Mouse (Mus musculus) hindbrain, embryonic 13.5 days (tissue): Measurements from ENCODE around the gene Il22ra2. TPM values are rescaled to one million over a fixed set of nuclear protein-coding genes. Genes with fewer than 3 reads are reported as not detected.
"Not testable (repeated sequence)": the region's sequence is repeated elsewhere in the genome, so short reads cannot be mapped to it uniquely, and the experiment has no call there.

Experiments
- ATAC-seq: fragments of 200-750 bp; cut with Nextera tagmentation; 2 replicates; pipeline ENCODE4 v1.8.0; 2017; ENCODE audit warnings: moderate TSS enrichment; ENCODE audit not compliant: low FRiP score
- H3K27ac ChIP-seq: fragments of 300-500 bp; sonication (generic); 2 replicates; pipeline ENCODE4 v1.5.1; 2015; ENCODE audit warnings: inconsistent platforms, mild to moderate bottlenecking, moderate library complexity
- H3K27me3 ChIP-seq: fragments of 300-500 bp; sonication (generic); 2 replicates; pipeline ENCODE4 v1.6.1; 2015; ENCODE audit warnings: mild to moderate bottlenecking, inconsistent platforms
- H3K36me3 ChIP-seq: fragments of 300-500 bp; sonication (generic); 2 replicates; pipeline ENCODE4 v1.6.1; 2015; ENCODE audit warnings: mild to moderate bottlenecking, inconsistent platforms
- H3K4me1 ChIP-seq: fragments of 300-500 bp; sonication (generic); replicated peaks from 2 replicates; pipeline ENCODE4 v1.6.1; 2015; ENCODE audit warnings: inconsistent platforms
- H3K4me2 ChIP-seq: fragments of 300-500 bp; sonication (generic); 2 replicates; pipeline ENCODE4 v1.6.1; 2015; ENCODE audit warnings: inconsistent platforms, mild to moderate bottlenecking, moderate library complexity
- H3K4me3 ChIP-seq: fragments of 300-500 bp; sonication (generic); 2 replicates; pipeline ENCODE4 v1.5.1; 2015; ENCODE audit warnings: mild to moderate bottlenecking, inconsistent platforms
- H3K9ac ChIP-seq: fragments of 300-500 bp; sonication (generic); 2 replicates; pipeline ENCODE4 v1.6.1; 2015; ENCODE audit warnings: mild to moderate bottlenecking, inconsistent platforms
- H3K9me3 ChIP-seq: fragments of 300-500 bp; sonication (generic); 2 replicates; pipeline ENCODE4 v1.6.1; 2016; ENCODE audit warnings: inconsistent platforms
- WGBS: fragments of 180-500 bp; shearing (Covaris S2); methylation state at CpG from one replicate; pipeline ENCODE4 v1.1.7; 2015; 5-methylcytosine and 5-hydroxymethylcytosine counted together
- polyA plus RNA-seq: library from polyadenylated mRNA; unstranded; fragments of >200 nt; fragmentation: Nextera tagmentation; extraction: Ambion mirVana; gene quantifications from 2 replicates; pipeline ENCODE4 v1.2.1, GENCODE M21; 2015

Il22ra2 gene
- polyA plus RNA-seq, 1 experiment from 2014 or later, result not detected

DNA sequence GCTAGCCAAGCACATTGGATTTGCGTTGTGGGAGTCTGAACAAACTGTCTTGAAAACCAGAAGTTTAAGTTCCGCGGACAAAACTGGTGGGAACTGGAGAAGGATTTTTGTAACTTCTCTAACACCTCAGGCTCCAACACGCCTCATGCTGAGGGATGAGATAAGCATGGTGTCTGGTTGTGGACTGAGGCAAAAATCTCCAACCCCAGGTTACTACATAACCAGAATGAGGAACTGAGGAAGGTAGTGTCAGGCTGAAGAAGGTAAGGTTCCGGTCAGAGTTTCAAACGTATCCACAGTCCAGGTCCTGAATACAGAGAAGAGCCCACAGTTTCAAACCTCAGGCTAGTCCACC, 30.5 kb upstream of the Il22ra2 start:
- Histone ChIP-seq H3K36me3 (no peaks in the 10 kb centered on the region), H3K9ac (no peak overlapping the region), H3K4me1 (peaks cover 12% of the 10 kb centered on the region), H3K27me3 (peaks cover 7% of the 10 kb centered on the region; the same call in 1 of the 2 replicates), H3K4me3 (peak overlapping the region; percentile 72), H3K9me3 (no peaks in the 10 kb centered on the region), H3K4me2 (peak overlapping the region; percentile 84), H3K27ac (no peak overlapping the region)
- WGBS, result 35% methylated on average over 6 of the region's 6 CpGs
- no peak for ATAC-seq

DNA sequence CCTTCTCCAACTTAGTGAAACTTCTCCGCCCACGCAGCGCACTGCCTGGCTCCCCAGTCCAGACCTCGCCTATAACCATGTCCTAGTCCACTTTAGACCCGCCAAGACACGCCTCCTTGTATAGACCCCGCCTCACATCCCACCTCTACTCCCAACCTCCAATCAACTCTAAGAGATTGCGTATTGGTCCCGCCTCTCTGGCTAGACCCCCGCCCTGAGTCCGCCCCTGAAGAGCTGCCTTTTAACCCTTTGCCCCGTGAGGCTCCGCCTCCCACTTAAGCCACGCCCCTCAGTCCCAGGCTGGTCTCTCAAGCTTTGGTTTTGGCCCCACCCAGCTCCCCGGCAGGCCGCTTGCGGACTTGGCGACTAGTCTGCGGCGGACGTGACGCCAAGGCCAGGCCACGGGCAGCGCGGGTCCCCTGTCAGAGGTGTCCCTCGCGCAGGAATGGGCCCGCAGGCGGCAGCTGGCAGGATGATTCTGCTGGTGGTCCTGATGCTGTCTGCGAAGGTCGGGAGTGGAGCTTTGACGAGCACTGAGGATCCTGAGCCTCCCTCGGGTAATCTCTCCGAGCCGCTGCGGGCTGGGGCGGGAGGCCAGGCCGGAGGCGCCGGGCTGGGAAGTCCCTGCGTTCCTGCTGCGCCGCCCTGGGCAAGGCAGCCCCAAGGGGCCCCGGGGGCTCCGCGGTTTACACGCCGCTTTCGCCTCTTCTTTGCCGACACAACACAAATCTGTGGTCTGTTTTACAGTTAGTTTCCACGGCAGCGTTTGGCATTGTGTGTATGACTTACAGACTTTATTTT, 30.0 kb upstream of the Il22ra2 start, which contains the start of gene Ifngr1:
Gene Ifngr1 (plus strand): TSS at position 309 of the 801 bp plus-strand sequence.
- peak; percentile 100 for ATAC-seq
- Histone ChIP-seq H3K4me2 (peak within 1 kb of the TSS; percentile 84), H3K9me3 (no peaks in the 10 kb centered on the region), H3K36me3 (no peaks in the 10 kb centered on the region), H3K4me1 (peaks cover 12% of the 10 kb centered on the region), H3K4me3 (peak within 1 kb of the TSS; percentile 72), H3K27ac (peak within 1 kb of the TSS; percentile 76), H3K9ac (peak within 1 kb of the TSS; percentile 84), H3K27me3 (peaks cover 7% of the 10 kb centered on the region; the same call in 1 of the 2 replicates)
- WGBS, result under 1% methylated on average over 52 of the region's 52 CpGs

DNA sequence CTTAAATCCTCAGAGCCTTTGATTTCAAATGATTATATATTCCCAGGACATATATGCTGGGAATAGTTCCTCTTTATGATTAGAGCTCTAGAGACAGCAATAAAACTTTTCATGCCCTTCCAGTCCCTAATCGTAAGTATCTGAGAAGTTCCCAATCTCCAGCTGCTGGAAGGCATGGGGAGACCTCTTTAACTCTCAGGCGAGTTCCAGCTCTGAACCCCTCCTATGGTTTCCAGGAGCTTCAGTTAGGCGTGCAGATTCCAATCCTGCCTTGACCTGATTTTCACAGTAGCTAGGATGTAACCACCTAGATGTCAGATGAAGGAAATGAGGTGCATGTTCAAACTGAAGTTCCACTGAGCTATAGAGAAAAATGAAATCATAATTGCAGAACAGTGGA, 29.2 kb upstream of the Il22ra2 start:
- Histone ChIP-seq H3K27me3 (peaks cover 3% of the 10 kb centered on the region; the same call in 1 of the 2 replicates), H3K36me3 (no peaks in the 10 kb centered on the region), H3K4me3 (peak overlapping the region; percentile 72), H3K9me3 (no peaks in the 10 kb centered on the region), H3K4me2 (peak overlapping the region; percentile 84), H3K4me1 (peaks cover 12% of the 10 kb centered on the region), H3K27ac (no peak overlapping the region), H3K9ac (peak overlapping the region; percentile 84)
- no peak for ATAC-seq
- 17% methylated on average over 3 of the region's 3 CpGs for WGBS

DNA sequence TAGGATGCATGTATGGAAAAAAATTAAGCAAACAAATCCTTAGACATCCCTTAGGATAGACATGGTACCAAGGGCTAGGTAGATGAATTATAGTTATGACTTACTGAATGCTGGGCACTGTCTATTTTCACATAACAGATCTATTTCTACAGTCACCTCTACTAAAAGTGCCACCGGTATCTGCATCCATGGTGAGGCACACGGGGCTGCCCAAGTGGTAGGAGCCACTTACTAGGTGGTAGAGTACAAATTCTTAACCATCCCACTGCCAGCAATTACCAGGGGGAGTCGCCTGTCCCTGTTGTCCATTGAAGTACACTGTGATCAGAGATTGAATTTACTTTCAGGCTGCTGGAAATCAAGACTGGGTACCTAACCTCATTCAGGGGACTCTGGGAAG, 28.5 kb upstream of the Il22ra2 start:
- Histone ChIP-seq H3K9ac (no peak overlapping the region), H3K27me3 (peaks cover 3% of the 10 kb centered on the region; the same call in 1 of the 2 replicates), H3K9me3 (no peaks in the 10 kb centered on the region), H3K27ac (no peak overlapping the region), H3K4me1 (peaks cover 12% of the 10 kb centered on the region), H3K4me2 (no peak overlapping the region), H3K36me3 (no peaks in the 10 kb centered on the region), H3K4me3 (no peak overlapping the region)
- no peak for ATAC-seq
- 93% methylated on average over 3 of the region's 3 CpGs for WGBS

DNA sequence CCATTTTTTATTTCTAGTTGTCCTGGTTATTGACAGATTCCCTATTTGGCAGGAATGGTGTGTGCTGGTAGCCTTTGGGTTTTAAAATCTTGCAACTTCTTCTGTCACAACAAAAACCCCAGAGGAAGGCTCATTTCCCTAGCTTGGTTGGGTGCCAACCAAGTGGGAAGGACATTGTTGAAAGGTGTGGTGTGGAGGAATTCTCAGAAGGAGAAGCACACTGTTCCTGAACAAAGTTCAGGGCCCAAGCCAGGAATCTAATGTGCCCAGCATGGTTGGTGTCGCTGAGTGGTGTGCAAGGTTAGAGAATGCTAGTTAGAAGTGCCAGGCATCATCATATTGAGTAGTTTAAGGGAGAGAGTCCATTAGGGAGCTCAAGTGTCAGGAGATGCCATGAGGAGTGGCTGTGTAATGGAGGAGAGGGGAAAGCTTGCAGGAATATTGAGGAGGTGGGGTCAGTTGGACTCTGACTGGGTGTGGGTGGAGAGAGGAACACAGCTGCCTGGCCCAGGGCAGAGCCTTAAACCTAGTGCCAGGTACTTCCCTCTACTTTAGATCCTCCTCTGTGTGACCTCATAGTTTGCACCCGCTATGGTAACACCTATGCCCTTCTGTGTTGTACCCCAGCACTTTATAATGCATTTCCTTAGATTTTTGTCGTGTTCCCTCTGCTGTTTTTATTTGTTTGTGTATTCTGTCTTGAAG, 27.4 kb upstream of the Il22ra2 start:
- no peak for ATAC-seq
- WGBS, result 90% methylated on average over 3 of the region's 3 CpGs
- H3K4me2 ChIP-seq, result no peak overlapping the region
- no peak overlapping the region for H3K4me3 ChIP-seq
- H3K4me1 ChIP-seq, result peaks cover 12% of the 10 kb centered on the region
- peaks cover 3% of the 10 kb centered on the region; the same call in 1 of the 2 replicates for H3K27me3 ChIP-seq
- no peaks in the 10 kb centered on the region for H3K36me3 ChIP-seq
- no peaks in the 10 kb centered on the region for H3K9me3 ChIP-seq
- H3K27ac ChIP-seq, result no peak overlapping the region
- no peak overlapping the region; the same call in 1 of the 2 replicates for H3K9ac ChIP-seq

DNA sequence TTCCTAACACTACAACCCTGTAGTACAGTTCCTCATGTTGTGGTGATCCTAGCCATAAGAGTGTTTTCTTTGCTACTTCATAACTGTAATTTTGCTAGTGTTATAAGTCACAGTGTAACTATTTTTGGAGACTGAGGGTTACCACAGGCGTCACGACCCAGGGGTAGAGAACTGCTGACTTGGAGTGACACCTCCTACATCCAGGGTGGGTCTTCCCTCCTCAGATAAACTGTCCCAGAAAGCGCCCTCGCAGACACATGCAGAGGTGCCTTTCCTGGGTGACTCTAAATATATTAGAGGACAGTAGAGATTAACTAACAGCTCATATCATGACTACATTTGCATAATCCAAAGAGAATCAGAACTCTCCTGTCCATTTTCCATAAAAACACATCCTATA, 24.9 kb upstream of the Il22ra2 start:
- H3K9ac ChIP-seq, result no peak overlapping the region
- WGBS, result 85% methylated on average over 4 of the region's 4 CpGs
- 0 out of 2 replicates have a peak, but pooled peaks cover 3% of the 10 kb centered on the region for H3K27me3 ChIP-seq
- H3K4me3 ChIP-seq, result no peak overlapping the region
- no peak overlapping the region for H3K27ac ChIP-seq
- H3K4me2 ChIP-seq, result no peak overlapping the region
- ATAC-seq, result no peak
- no peaks in the 10 kb centered on the region for H3K9me3 ChIP-seq
- H3K4me1 ChIP-seq, result peaks cover 12% of the 10 kb centered on the region
- H3K36me3 ChIP-seq, result peaks cover 8% of the 10 kb centered on the region

DNA sequence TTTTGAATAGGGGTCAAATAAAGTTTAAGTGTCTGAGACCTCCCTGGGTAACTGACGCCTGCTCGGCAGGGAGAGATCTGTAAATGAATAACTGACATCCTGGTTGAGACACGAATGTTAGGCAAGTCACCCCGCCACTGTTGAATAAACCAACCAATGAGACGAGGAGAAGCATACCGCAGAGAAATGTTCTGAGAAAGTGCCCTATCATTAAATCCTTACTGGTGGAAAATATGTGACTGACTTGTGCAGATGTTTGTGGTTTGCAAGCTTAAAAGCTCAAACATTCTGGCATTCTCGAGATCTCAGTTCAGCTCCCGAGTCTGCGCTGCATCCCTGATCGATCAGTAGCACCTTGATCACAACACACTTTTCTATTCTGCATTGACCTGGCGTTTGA, 23.7 kb upstream of the Il22ra2 start:
- Histone ChIP-seq H3K27me3 (0 out of 2 replicates have a peak, but pooled peaks cover 3% of the 10 kb centered on the region), H3K4me1 (peaks cover 4% of the 10 kb centered on the region; the same call in 1 of the 2 replicates), H3K36me3 (peaks cover 15% of the 10 kb centered on the region), H3K9me3 (no peaks in the 10 kb centered on the region), H3K27ac (no peak overlapping the region), H3K4me2 (no peak overlapping the region), H3K4me3 (no peak overlapping the region), H3K9ac (no peak overlapping the region)
- ATAC-seq, result no peak
- 83% methylated on average over 11 of the region's 11 CpGs for WGBS

DNA sequence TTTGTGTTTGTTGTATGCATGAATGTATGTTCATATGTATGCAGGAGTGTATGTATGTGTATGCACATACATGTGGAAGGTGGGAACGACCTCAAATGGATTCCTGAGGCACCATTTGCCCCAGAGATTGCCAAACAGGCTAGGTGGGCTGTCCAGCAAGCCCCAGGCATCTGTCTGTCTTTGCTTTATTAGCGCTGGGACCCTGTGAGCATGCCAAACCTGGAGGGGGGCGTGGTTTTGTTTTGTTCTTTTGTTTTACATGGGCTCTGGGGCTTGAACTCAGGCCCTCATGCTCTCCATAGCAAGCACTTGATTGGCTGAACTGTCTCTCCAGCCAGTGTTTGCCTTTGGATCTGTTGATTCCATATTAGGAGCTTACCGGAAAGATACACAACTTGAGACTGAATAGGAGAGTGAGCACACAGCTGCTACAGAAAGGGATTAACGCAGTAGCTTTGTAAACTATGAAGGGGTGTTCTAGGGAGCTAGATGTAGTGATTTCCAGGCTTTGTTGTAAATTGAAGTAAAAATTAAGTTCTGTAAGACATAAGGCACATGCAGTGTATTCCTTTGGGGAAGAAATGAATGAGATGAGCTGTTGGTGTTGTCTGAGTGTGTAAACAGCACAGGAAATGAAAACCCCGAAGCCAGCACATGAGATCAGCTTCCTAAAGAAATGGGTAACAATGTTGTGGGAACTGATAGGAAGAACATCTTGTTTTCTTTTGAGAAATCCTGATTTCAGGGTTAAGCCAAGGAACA, 22.3 kb upstream of the Il22ra2 start:
- H3K9ac ChIP-seq, result no peak overlapping the region
- H3K27me3 ChIP-seq, result no peaks in the 10 kb centered on the region
- H3K4me1 ChIP-seq, result no peaks in the 10 kb centered on the region; the same call in 1 of the 2 replicates
- H3K9me3 ChIP-seq, result no peaks in the 10 kb centered on the region
- no peak overlapping the region for H3K4me2 ChIP-seq
- no peak overlapping the region for H3K4me3 ChIP-seq
- no peak for ATAC-seq
- WGBS, result 75% methylated on average over 6 of the region's 6 CpGs
- H3K27ac ChIP-seq, result no peak overlapping the region
- peaks cover 23% of the 10 kb centered on the region for H3K36me3 ChIP-seq

DNA sequence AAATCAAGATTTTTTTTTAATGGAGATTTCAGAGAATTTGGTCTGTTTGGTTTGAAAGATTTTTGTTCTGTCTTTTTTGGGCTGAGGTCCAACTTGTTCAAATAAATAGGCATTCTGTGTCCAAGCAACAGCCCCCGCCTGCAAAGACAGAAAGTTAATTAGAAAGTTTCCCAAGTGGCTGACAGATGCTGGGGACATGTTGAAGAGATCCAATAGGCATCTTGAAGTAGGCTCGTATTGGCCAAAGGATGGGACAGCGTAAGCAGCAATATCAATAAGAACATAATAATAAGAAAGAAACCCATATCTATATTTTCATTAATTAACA, 21.7 kb upstream of the Il22ra2 start:
- Histone ChIP-seq H3K36me3 (peaks cover 26% of the 10 kb centered on the region), H3K4me3 (no peak overlapping the region), H3K4me2 (no peak overlapping the region), H3K9ac (no peak overlapping the region), H3K4me1 (no peaks in the 10 kb centered on the region), H3K27ac (no peak overlapping the region), H3K27me3 (no peaks in the 10 kb centered on the region), H3K9me3 (no peaks in the 10 kb centered on the region)
- ATAC-seq, result no peak
- 75% methylated on average over 3 of the region's 3 CpGs for WGBS

DNA sequence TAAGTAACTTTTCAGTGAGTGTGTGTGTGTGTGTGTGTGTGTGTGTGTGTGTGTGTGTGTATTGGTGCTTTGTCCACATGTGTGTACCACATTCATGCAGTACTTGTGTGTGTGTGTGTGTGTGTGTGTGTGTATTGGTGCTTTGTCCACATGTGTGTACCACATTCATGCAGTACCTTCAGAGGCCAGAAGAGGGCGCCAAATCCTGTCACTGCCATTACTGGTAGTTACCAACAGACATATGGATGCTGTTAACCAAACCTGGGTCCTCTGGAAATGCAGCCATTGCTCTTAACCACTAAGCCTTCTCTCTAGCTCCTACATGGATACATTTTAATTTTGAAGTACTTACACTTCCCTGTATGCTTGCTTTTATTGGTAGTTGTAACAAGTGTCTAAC, 20.3 kb upstream of the Il22ra2 start:
- WGBS, result 38% methylated on average over 1 of the region's 1 CpGs
- H3K9ac ChIP-seq, ATAC-seq, H3K4me3 ChIP-seq, H3K9me3 ChIP-seq, H3K4me2 ChIP-seq, H3K27me3 ChIP-seq, H3K27ac ChIP-seq, H3K4me1 ChIP-seq: not testable (repeated sequence)
- peaks cover 40% of the 10 kb centered on the region for H3K36me3 ChIP-seq

DNA sequence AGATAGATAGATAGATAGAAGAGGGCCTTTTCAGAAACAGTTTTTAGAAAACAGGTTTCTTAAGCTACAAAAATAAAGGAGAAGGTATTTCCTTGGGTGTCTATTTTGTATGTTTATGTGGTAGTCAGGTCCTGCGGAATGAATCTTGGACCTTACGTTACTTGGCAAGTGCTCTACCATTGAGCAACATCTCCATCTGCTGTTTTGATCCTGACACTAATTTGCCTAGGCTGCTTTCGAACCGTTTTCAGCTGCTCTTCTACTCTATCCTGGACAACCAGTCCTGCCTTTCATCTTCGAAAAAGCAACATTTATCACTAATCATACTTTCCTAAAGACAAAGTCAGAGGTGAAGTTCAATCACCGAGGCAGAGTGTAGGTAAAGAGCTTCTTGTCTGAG, 18.6 kb upstream of the Il22ra2 start:
- Histone ChIP-seq H3K9ac (no peak overlapping the region), H3K4me2 (no peak overlapping the region), H3K4me1 (no peaks in the 10 kb centered on the region), H3K27me3 (no peaks in the 10 kb centered on the region), H3K27ac (no peak overlapping the region), H3K4me3 (no peak overlapping the region), H3K36me3 (peaks cover 53% of the 10 kb centered on the region), H3K9me3 (no peaks in the 10 kb centered on the region)
- WGBS, result 92% methylated on average over 6 of the region's 6 CpGs
- no peak for ATAC-seq

DNA sequence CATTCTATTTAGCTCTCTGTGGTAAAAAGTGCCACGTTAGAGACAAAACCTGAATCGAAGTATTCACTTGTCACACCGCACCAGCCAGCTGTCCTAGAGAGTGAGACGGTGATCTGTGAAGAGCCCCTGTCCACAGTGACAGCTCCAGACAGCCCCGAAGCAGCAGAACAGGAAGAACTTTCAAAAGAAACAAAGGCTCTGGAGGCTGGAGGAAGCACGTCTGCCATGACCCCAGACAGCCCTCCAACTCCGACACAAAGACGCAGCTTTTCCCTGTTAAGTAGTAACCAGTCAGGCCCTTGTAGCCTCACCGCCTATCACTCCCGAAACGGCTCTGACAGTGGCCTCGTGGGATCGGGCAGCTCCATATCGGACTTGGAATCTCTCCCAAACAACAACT, 12.7 kb upstream of the Il22ra2 start:
- Histone ChIP-seq H3K4me3 (no peak overlapping the region), H3K4me1 (no peaks in the 10 kb centered on the region; the same call in 1 of the 2 replicates), H3K27me3 (no peaks in the 10 kb centered on the region), H3K36me3 (peaks cover 36% of the 10 kb centered on the region), H3K9ac (no peak overlapping the region), H3K27ac (no peak overlapping the region), H3K9me3 (no peaks in the 10 kb centered on the region), H3K4me2 (no peak overlapping the region)
- no peak for ATAC-seq
- 27% methylated on average over 14 of the region's 14 CpGs for WGBS
